Mouse (Mus musculus) heart, embryonic 14.5 days (tissue): ENCODE measurements at regions not wholly inside any gene's neighbourhood (a gene's known extent, or its start where the extent isn't known, plus 50 kb on each side); places are given as distances from the start of the nearest gene placed in this dataset.

Source experiments
- ATAC-seq: fragments of 200-750 bp; cut with Nextera tagmentation; 2 replicates; pipeline ENCODE4 v1.8.0; 2017; ENCODE audit warnings: low read depth, moderate TSS enrichment; ENCODE audit not compliant: insufficient number of reproducible peaks, insufficient read depth, low FRiP score
- H3K27ac ChIP-seq, 2 experiments: fragments of 200-500 bp in 1 of 2; fragments of 300-500 bp in 1 of 2; sonication (generic) in 1 of 2; replicated peaks in 1 of 2; 2 replicates each; pipeline ENCODE4 v1.5.1; 2012 to 2014; ENCODE audit warnings: low read depth in 2 of 2, low read length in 2 of 2, control low read depth in 1 of 2, mild to moderate bottlenecking in 1 of 2, mixed read lengths in 1 of 2; ENCODE audit not compliant: control insufficient read depth in 1 of 2, insufficient read depth in 1 of 2
- H3K27me3 ChIP-seq: fragments of 300-500 bp; sonication (generic); 2 replicates; pipeline ENCODE4 v1.6.1; 2014; ENCODE audit warnings: mild to moderate bottlenecking, low read length, control low read depth; ENCODE audit not compliant: control insufficient read depth, insufficient read depth
- H3K36me3 ChIP-seq: fragments of 300-500 bp; sonication (generic); 2 replicates; pipeline ENCODE4 v1.6.1; 2014; ENCODE audit warnings: mild to moderate bottlenecking, control low read depth, low read length, mixed read lengths; ENCODE audit not compliant: control insufficient read depth, insufficient read depth
- H3K4me1 ChIP-seq, 2 experiments: fragments of 200-500 bp in 1 of 2; fragments of 300-500 bp in 1 of 2; sonication (generic) in 1 of 2; 2 replicates each; pipeline ENCODE4 v1.6.1; 2012 to 2014; ENCODE audit warnings: low read length in 2 of 2, control low read depth in 1 of 2, mixed read lengths in 1 of 2; ENCODE audit not compliant: control insufficient read depth in 2 of 2, insufficient read depth in 2 of 2
- H3K4me2 ChIP-seq: fragments of 300-500 bp; sonication (generic); 2 replicates; pipeline ENCODE4 v1.6.1; 2014; ENCODE audit warnings: mild to moderate bottlenecking, low read length
- H3K4me3 ChIP-seq, 2 experiments: fragments of 200-500 bp in 1 of 2; fragments of 300-500 bp in 1 of 2; sonication (generic) in 1 of 2; 2 replicates each; pipeline ENCODE4 v1.5.1; 2012 to 2014; ENCODE audit warnings: low read length in 2 of 2, mild to moderate bottlenecking in 2 of 2, control low read depth in 1 of 2, low read depth in 1 of 2, moderate library complexity in 1 of 2; ENCODE audit not compliant: control insufficient read depth in 1 of 2, insufficient read depth in 1 of 2
- H3K9ac ChIP-seq: fragments of 300-500 bp; sonication (generic); 2 replicates; pipeline ENCODE4 v1.6.1; 2014; ENCODE audit warnings: mild to moderate bottlenecking, low read length
- H3K9me3 ChIP-seq: fragments of 300-500 bp; sonication (generic); 2 replicates; pipeline ENCODE4 v1.6.1; 2016; ENCODE audit warnings: low read length, control low read depth; ENCODE audit not compliant: control insufficient read depth
- WGBS: fragments of 180-500 bp; shearing (Covaris S2); extraction: QIAGEN DNeasy Blood & Tissue Kit; methylation state at CpG from one replicate; pipeline ENCODE4 v1.1.7; 2014; 5-methylcytosine and 5-hydroxymethylcytosine counted together

DNA sequence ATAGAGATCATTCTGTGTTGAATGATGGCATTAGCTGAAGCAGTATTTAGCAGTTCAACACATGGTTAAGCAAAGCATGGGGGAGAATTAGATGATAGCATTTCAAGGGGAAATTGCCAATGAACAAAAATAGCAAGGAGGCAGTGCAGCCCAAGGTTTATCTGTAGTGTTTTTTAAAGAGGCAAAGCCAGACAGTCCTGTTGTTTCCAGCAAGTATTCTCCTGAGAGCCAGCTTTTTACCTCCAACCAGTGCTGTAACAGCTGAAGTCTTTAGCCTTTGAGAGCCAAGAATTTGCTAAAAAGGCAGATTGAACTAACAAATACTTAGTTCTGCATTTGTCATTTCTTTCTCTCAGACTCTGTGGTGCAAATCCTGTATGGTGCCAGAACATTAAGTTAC lies 305.1 kb upstream of the Arx start:
- no peak for ATAC-seq

GRCm38 (mm10) chrX:93002236-93002976 lies 283.8 kb upstream of the Arx start:
- H3K27ac ChIP-seq: no peak overlapping the region
- H3K4me1 ChIP-seq: no peaks in the 10 kb centered on the region
- H3K9me3 ChIP-seq: no peaks in the 10 kb centered on the region
- no peak for ATAC-seq
- no peak overlapping the region for H3K4me3 ChIP-seq
- no peak overlapping the region for H3K4me2 ChIP-seq
- WGBS: 68% methylated on average over 9 of the region's 9 CpGs
- H3K27me3 ChIP-seq: no peaks in the 10 kb centered on the region
- no peak overlapping the region for H3K9ac ChIP-seq
- H3K36me3 ChIP-seq: no peaks in the 10 kb centered on the region

More for the DNA sequence above, 305.1 kb upstream of the Arx start:
- Histone ChIP-seq H3K27ac (no peak overlapping the region), H3K36me3 (no peaks in the 10 kb centered on the region), H3K4me1 (no peaks in the 10 kb centered on the region), H3K4me3 (no peak overlapping the region), H3K4me2 (no peak overlapping the region), H3K9ac (no peak overlapping the region), H3K9me3 (no peaks in the 10 kb centered on the region), H3K27me3 (no peaks in the 10 kb centered on the region)

DNA sequence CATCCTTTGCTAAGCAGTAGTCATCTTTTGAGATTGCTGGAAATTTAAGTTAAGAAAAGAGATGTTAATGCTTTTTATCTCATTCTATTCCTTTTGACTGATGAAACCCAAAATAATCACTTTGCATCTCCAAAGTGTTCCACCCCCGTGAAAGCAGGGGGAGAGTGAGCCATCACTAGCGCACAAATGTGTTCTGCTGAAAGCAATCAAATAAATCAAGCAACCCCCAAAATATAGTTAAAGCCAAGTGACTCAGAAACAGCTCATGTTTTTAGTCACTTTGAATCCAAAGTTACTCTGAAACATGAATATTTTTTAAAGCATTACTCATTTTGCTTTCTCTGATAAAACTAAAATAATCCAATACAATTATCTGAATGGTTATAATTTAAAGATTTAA lies 279.6 kb upstream of the Arx start:
- Histone ChIP-seq H3K27me3 (no peaks in the 10 kb centered on the region), H3K4me2 (no peak overlapping the region), H3K4me3 (no peak overlapping the region), H3K27ac (no peak overlapping the region), H3K9ac (no peak overlapping the region), H3K9me3 (no peaks in the 10 kb centered on the region), H3K4me1 (no peaks in the 10 kb centered on the region), H3K36me3 (no peaks in the 10 kb centered on the region)
- ATAC-seq: no peak
- 56% methylated on average over 2 of the region's 2 CpGs for WGBS

DNA sequence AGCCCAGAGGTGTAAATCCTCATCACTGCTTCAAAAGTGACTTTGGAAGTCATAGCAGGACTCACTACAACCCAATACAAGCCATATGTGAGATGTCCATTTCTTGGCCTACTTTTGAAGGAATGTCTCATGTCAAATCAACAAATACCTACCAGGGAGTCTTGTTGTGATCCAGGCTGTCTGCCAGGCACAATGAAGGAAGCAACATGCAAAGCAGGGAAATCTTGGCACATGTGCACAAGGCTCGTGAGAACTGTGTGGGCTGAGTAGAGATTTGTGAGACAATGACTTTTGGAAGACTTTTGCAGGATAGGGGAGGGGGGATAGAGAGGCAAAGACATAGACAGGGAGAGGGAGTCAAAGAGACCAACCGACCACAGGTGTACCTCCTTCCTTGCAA lies 274.7 kb upstream of the Arx start:
- 52% methylated on average over 2 of the region's 2 CpGs for WGBS
- no peaks in the 10 kb centered on the region for H3K4me1 ChIP-seq
- no peaks in the 10 kb centered on the region for H3K27me3 ChIP-seq
- H3K4me3 ChIP-seq: no peak overlapping the region
- no peaks in the 10 kb centered on the region for H3K36me3 ChIP-seq
- H3K9ac ChIP-seq: no peak overlapping the region
- H3K9me3 ChIP-seq: no peaks in the 10 kb centered on the region
- H3K27ac ChIP-seq: no peak overlapping the region
- H3K4me2 ChIP-seq: no peak overlapping the region
- ATAC-seq: no peak

DNA sequence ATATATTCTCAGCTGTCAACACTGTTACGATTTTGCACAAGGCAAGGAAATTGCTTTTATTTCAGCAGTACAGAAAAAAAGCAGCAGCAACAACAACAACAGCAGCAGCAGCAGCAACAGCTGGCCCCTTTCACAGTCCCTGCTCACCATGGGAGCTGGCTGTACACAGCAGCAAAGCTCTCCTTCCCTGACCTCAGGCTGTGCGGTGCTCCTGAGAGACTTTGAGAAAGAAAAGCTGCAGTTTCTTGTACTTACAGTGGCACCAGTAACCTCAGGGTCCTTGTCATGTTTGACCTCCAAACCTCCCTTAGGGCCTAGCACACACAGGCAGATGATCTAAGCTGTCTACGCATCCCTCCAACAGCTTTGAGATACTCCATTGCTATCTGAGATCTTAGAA lies 269.9 kb upstream of the Arx start:
- Histone ChIP-seq H3K4me3 (no peak overlapping the region), H3K9me3 (no peaks in the 10 kb centered on the region), H3K4me2 (no peak overlapping the region), H3K36me3 (no peaks in the 10 kb centered on the region), H3K27me3 (no peaks in the 10 kb centered on the region), H3K27ac (no peak overlapping the region), H3K4me1 (no peaks in the 10 kb centered on the region), H3K9ac (no peak overlapping the region)
- WGBS: 54% methylated on average over 3 of the region's 3 CpGs
- ATAC-seq: no peak

- WGBS: 75% methylated on average over 1 of the region's 1 CpGs
Measured at GRCm38 (mm10) chrX:93041096-93041495, 245.1 kb upstream of the Arx start.

DNA sequence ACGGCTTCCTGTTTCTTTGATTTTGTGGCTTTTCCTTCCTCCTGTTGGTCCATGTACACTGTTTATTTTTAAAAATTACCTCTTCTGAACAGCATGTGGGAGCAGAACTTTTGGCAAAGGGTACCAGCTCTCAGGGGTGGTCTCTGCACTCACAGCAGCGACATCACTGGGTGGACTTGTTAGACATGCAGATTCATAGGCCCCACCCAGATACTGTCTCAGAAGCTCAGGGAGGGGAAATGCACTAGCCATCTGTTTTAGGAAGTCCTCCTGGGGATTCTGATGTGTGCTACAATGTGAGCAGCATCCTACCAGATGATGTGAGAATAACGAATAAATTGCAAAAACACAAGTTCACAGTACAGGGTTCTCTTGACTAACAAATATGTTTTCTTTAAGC lies 243.5 kb upstream of the Arx start:
- no peak for ATAC-seq
- no peaks in the 10 kb centered on the region for H3K4me1 ChIP-seq
- no peak overlapping the region for H3K9ac ChIP-seq
- no peaks in the 10 kb centered on the region for H3K36me3 ChIP-seq
- H3K27ac ChIP-seq: no peak overlapping the region
- 64% methylated on average over 3 of the region's 3 CpGs for WGBS
- no peaks in the 10 kb centered on the region for H3K27me3 ChIP-seq
- H3K4me3 ChIP-seq: no peak overlapping the region
- H3K9me3 ChIP-seq: no peaks in the 10 kb centered on the region
- no peak overlapping the region for H3K4me2 ChIP-seq

More at GRCm38 (mm10) chrX:93041096-93041495, 245.1 kb upstream of the Arx start:
- Histone ChIP-seq H3K9ac (no peak overlapping the region), H3K27me3 (no peaks in the 10 kb centered on the region), H3K36me3 (no peaks in the 10 kb centered on the region), H3K9me3 (no peaks in the 10 kb centered on the region), H3K4me3 (no peak overlapping the region), H3K4me1 (no peaks in the 10 kb centered on the region), H3K27ac (no peak overlapping the region), H3K4me2 (no peak overlapping the region)
- no peak for ATAC-seq
